Mouse (Mus musculus) spleen, adult 12 weeks (tissue): ENCODE measurements at regions not wholly inside any gene's neighbourhood (a gene's known extent, or its start where the extent isn't known, plus 50 kb on each side); places are given as distances from the start of the nearest gene placed in this dataset.
"Not testable (repeated sequence)": the region's sequence is repeated elsewhere in the genome, so short reads cannot be mapped to it uniquely, and the experiment has no call there.

ENCODE experiments used
- DNase-seq: peaks from one replicate; pipeline ENCODE4 v3.0.0; 2022; ENCODE audit warnings: low spot score

GRCm38 (mm10) chr2:92664939-92665338 lies 65.4 kb downstream of the Chst1 start:
- DNase-seq: no peak

- no peak for DNase-seq
Measured at GRCm38 (mm10) chr2:92667192-92667591, 67.7 kb downstream of the Chst1 start.

GRCm38 (mm10) chr2:92667756-92668155 lies 68.2 kb downstream of the Chst1 start:
- no peak for DNase-seq

- not testable (repeated sequence) for DNase-seq
Measured at GRCm38 (mm10) chr2:92669431-92670081, 70.0 kb downstream of the Chst1 start.

- no peak for DNase-seq
Measured at GRCm38 (mm10) chr2:92671586-92671985, 72.1 kb downstream of the Chst1 start.

- no peak for DNase-seq
Measured at GRCm38 (mm10) chr2:92672106-92672505, 72.6 kb downstream of the Chst1 start.

- DNase-seq: no peak
Measured at GRCm38 (mm10) chr2:92673064-92673813, 73.7 kb downstream of the Chst1 start.

GRCm38 (mm10) chr2:92673931-92674330 lies 74.4 kb downstream of the Chst1 start:
- DNase-seq: no peak

- no peak for DNase-seq
Measured at GRCm38 (mm10) chr2:92675247-92675646, 75.7 kb downstream of the Chst1 start.

GRCm38 (mm10) chr2:92678276-92678930 lies 78.9 kb downstream of the Chst1 start:
- DNase-seq: no peak

- peak; percentile 27 for DNase-seq
Measured at GRCm38 (mm10) chr2:92678999-92679704, 79.6 kb downstream of the Chst1 start.

- DNase-seq: no peak
Measured at GRCm38 (mm10) chr2:92682256-92682655, 82.7 kb downstream of the Chst1 start.

GRCm38 (mm10) chr2:92687702-92688101 lies 88.2 kb downstream of the Chst1 start:
- no peak for DNase-seq

GRCm38 (mm10) chr2:92689203-92689602 lies 89.7 kb downstream of the Chst1 start:
- no peak for DNase-seq

- DNase-seq: no peak
Measured at GRCm38 (mm10) chr2:92690304-92690703, 90.8 kb downstream of the Chst1 start.

- no peak for DNase-seq
Measured at GRCm38 (mm10) chr2:92691438-92691837, 91.9 kb downstream of the Chst1 start.

- no peak for DNase-seq
Measured at GRCm38 (mm10) chr2:92692623-92693022, 93.1 kb downstream of the Chst1 start.

- DNase-seq: no peak
Measured at GRCm38 (mm10) chr2:92693024-92693423, 93.5 kb downstream of the Chst1 start.

GRCm38 (mm10) chr2:92694797-92695196 lies 95.3 kb downstream of the Chst1 start:
- no peak for DNase-seq

- no peak for DNase-seq
Measured at GRCm38 (mm10) chr2:92695869-92696268, 96.4 kb downstream of the Chst1 start.

- no peak for DNase-seq
Measured at GRCm38 (mm10) chr2:92697721-92698120, 98.2 kb downstream of the Chst1 start.

GRCm38 (mm10) chr2:92699360-92699759 lies 99.9 kb downstream of the Chst1 start:
- no peak for DNase-seq
